Mouse (Mus musculus): Measurements from ENCODE around the gene Rbm18. TPM values are rescaled to one million over a fixed set of nuclear protein-coding genes. Genes with fewer than 3 reads are reported as not detected.

Rbm18 gene
- polyA plus RNA-seq (2017; shearing (Covaris generic)), result 10 to 100 TPM; 55.4 to 62.0 TPM

GRCm38 (mm10) chr2:36136300-36136941 lies at the start of gene Rbm18, which contains the start of gene Mrrf:
Gene Rbm18, minus strand, starts transcription at chr2:36136773.
Gene Mrrf, plus strand, starts transcription at chr2:36136389.

GRCm38 (mm10) chr2:36104956-36105741 lies 31.4 kb downstream of the Rbm18 start, which contains the start of gene Lhx6:
Gene Lhx6, minus strand, starts transcription at chr2:36105408.

Other genes with a start within 250 kb of the Rbm18 start
- 1 to 10 TPM in 1 of 2 experiments, under 1 TPM in 1; 0.72 to 2.3 TPM for gene Ttll11, start 156.9 kb downstream of the Rbm18 start, polyA plus RNA-seq (2017; shearing (Covaris generic))
- 100 to 1,000 TPM; 126 to 132 TPM for gene Ndufa8, start 87.4 kb downstream of the Rbm18 start, polyA plus RNA-seq (2017; shearing (Covaris generic))
- gene Morn5, start 87.3 kb downstream of the Rbm18 start, polyA plus RNA-seq (2017; shearing (Covaris generic)), result under 1 TPM in 1 of 2 experiments, not detected in 1; 0.23 TPM
- not detected for gene Lhx6, start 31.4 kb downstream of the Rbm18 start, polyA plus RNA-seq (2017; shearing (Covaris generic))
- gene Mrrf, start 384 bp downstream of the Rbm18 start, polyA plus RNA-seq (2017; shearing (Covaris generic)), result 10 to 100 TPM; 11.3 to 16.3 TPM
- 1 to 10 TPM; 2.7 to 2.8 TPM for gene Ptgs1, start 93.7 kb upstream of the Rbm18 start, polyA plus RNA-seq (2017; shearing (Covaris generic))
- gene Olfr338, start 236.7 kb upstream of the Rbm18 start, polyA plus RNA-seq (2017; shearing (Covaris generic)), result under 1 TPM; 0.17 to 0.27 TPM